Mouse (Mus musculus): ENCODE data around the gene Stat1. TPM values are rescaled to one million over a fixed set of nuclear protein-coding genes. Genes with fewer than 3 reads are reported as not detected.
A peak's percentile ranks its signal among the peaks of the same experiment; 100 is the strongest.

Gene Stat1
- 18.0 and 20.1 TPM in 2 replicates for polyA plus RNA-seq (2014; fragmentation: Nextera tagmentation; extraction: Ambion mirVana)

DNA sequence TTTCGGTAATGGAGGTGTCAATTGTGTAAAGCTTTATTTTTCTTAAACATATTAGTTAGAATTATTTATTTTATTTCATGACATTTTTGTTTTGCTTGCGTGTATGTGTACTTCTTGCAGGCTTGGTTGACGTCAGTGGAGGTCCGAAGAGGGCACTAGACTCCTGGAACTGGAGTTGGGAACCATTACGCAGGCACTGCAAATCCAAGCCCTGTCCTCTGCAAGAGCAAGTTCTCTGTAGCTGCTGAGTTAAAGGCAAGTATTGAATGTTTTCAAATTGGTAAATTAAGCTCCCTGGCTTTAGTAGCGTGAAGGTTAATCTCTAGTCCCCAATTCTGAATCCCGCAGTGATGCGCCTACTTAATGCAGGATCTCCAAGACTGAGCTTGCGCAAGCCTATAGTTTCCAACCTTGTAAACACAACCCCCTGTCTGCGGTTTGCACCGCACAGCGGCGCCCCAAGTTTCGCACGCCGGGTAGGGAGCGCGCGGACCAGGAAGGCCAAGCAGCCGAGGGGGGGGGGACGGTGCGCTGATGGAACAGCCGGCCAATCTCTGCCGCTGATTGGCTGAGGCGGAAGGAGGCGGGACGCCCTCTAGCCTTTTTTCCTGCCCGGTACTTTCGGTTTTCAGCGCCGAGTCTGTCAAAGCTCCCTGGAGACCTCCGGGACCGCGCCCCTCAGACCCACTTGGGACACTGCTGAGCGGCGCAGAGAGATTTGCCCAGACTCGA lies at the start of gene Stat1:
Stat1 (plus strand) TSS at position 581 of the 732 bp plus-strand sequence.
- WGBS = 5% methylated on average over 37 of the region's 37 CpGs
- Histone ChIP-seq H3K27me3 (ENCODE audit: control insufficient read depth, insufficient read depth, low read length) (no peaks in the 10 kb centered on the region), H3K4me3 (ENCODE audit: low read depth, low read length) (peak within 1 kb of the TSS; percentile 81)

GRCm38 (mm10) chr1:52079724-52080367 lies 39.4 kb upstream of the Stat1 start:
- 12% methylated on average over 10 of the region's 10 CpGs for WGBS
- H3K9me3 ChIP-seq (ENCODE audit: control insufficient read depth, low read length) = no peaks in the 10 kb centered on the region
- H3K27ac ChIP-seq (ENCODE audit: low read depth, low read length) = no peak overlapping the region
- no peaks in the 10 kb centered on the region; the same call in 1 of the 2 replicates for H3K27me3 ChIP-seq (ENCODE audit: control insufficient read depth, insufficient read depth, low read length)
- no peaks in the 10 kb centered on the region for H3K36me3 ChIP-seq (ENCODE audit: control insufficient read depth, insufficient read depth, low read length)
- ATAC-seq (ENCODE audit: low FRiP score) (peak; percentile 78), DNase-seq (ENCODE audit: low spot score) (peak; percentile 51)
- H3K4me1 ChIP-seq (replicated peaks; ENCODE audit: control insufficient read depth, insufficient read depth, low read length) = no peaks in the 10 kb centered on the region
- no peak overlapping the region for H3K9ac ChIP-seq (ENCODE audit: low read depth, low read length)
- H3K4me2 ChIP-seq (replicated peaks; ENCODE audit: low read depth, low read length) = no peak overlapping the region
- H3K4me3 ChIP-seq (ENCODE audit: low read depth, low read length) = no peak overlapping the region

More for the DNA sequence above, at the start of gene Stat1:
- Histone ChIP-seq H3K4me1 (replicated peaks; ENCODE audit: control insufficient read depth, insufficient read depth, low read length) (no peaks in the 10 kb centered on the region), H3K36me3 (ENCODE audit: control insufficient read depth, insufficient read depth, low read length) (no peaks in the 10 kb centered on the region), H3K9me3 (ENCODE audit: control insufficient read depth, low read length) (no peaks in the 10 kb centered on the region), H3K9ac (ENCODE audit: low read depth, low read length) (peak within 1 kb of the TSS; percentile 64), H3K27ac (ENCODE audit: low read depth, low read length) (0 out of 2 replicates have a peak within 1 kb of the TSS, but pooled peaks have one; percentile 17), H3K4me2 (replicated peaks; ENCODE audit: low read depth, low read length) (peak within 1 kb of the TSS; percentile 95)
- ATAC-seq (ENCODE audit: low FRiP score) (peak; percentile 95), DNase-seq (ENCODE audit: low spot score) (peak; percentile 94)

GRCm38 (mm10) chr1:52080375-52080774 lies 38.9 kb upstream of the Stat1 start:
- no peak for ATAC-seq (ENCODE audit: low FRiP score)
- no peak overlapping the region for H3K27ac ChIP-seq (ENCODE audit: low read depth, low read length)
- WGBS = 12% methylated on average over 8 of the region's 8 CpGs
- H3K9me3 ChIP-seq (ENCODE audit: control insufficient read depth, low read length) = no peaks in the 10 kb centered on the region
- no peaks in the 10 kb centered on the region for H3K4me1 ChIP-seq (replicated peaks; ENCODE audit: control insufficient read depth, insufficient read depth, low read length)
- no peaks in the 10 kb centered on the region for H3K36me3 ChIP-seq (ENCODE audit: control insufficient read depth, insufficient read depth, low read length)
- H3K9ac ChIP-seq (ENCODE audit: low read depth, low read length) = no peak overlapping the region
- no peak overlapping the region for H3K4me3 ChIP-seq (ENCODE audit: low read depth, low read length)
- H3K4me2 ChIP-seq (replicated peaks; ENCODE audit: low read depth, low read length) = no peak overlapping the region; the same call in 1 of the 2 replicates
- no peaks in the 10 kb centered on the region; the same call in 1 of the 2 replicates for H3K27me3 ChIP-seq (ENCODE audit: control insufficient read depth, insufficient read depth, low read length)
- DNase-seq (ENCODE audit: low spot score) = no peak

DNA sequence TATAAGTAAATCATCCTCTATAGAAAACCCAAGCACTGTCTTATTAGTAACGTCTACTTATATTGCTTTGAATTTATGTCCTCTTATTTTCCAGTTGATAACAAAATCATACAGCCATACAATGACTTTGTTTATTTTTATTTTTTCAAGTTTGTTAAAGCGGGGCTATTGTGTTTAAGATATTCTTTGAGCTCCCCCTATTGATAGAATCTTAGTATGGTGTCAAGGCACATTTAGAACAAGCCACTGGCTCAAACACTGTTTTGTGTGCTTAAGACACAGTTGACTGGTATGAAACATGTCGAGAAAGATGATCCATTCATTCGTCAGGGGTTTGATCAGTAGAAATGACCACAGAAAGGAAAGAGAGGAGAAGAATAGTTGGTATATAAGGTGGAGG lies 33.0 kb upstream of the Stat1 start:
- H3K9ac ChIP-seq (ENCODE audit: low read depth, low read length) = no peak overlapping the region
- DNase-seq (ENCODE audit: low spot score) (no peak), ATAC-seq (ENCODE audit: low FRiP score) (no peak)
- H3K4me1 ChIP-seq (replicated peaks; ENCODE audit: control insufficient read depth, insufficient read depth, low read length) = no peaks in the 10 kb centered on the region
- no peaks in the 10 kb centered on the region for H3K9me3 ChIP-seq (ENCODE audit: control insufficient read depth, low read length)
- H3K27me3 ChIP-seq (ENCODE audit: control insufficient read depth, insufficient read depth, low read length) = no peaks in the 10 kb centered on the region
- WGBS = 51% methylated on average over 4 of the region's 4 CpGs
- no peaks in the 10 kb centered on the region for H3K36me3 ChIP-seq (ENCODE audit: control insufficient read depth, insufficient read depth, low read length)
- H3K4me2 ChIP-seq (replicated peaks; ENCODE audit: low read depth, low read length) = no peak overlapping the region
- no peak overlapping the region for H3K4me3 ChIP-seq (ENCODE audit: low read depth, low read length)
- H3K27ac ChIP-seq (ENCODE audit: low read depth, low read length) = no peak overlapping the region

GRCm38 (mm10) chr1:52087128-52087527 lies 32.1 kb upstream of the Stat1 start:
- H3K4me2 ChIP-seq (replicated peaks; ENCODE audit: low read depth, low read length) = no peak overlapping the region
- H3K27ac ChIP-seq (ENCODE audit: low read depth, low read length) = no peak overlapping the region
- no peak overlapping the region for H3K9ac ChIP-seq (ENCODE audit: low read depth, low read length)
- H3K36me3 ChIP-seq (ENCODE audit: control insufficient read depth, insufficient read depth, low read length) = no peaks in the 10 kb centered on the region
- H3K4me1 ChIP-seq (replicated peaks; ENCODE audit: control insufficient read depth, insufficient read depth, low read length) = no peaks in the 10 kb centered on the region
- no peak for ATAC-seq (ENCODE audit: low FRiP score)
- H3K27me3 ChIP-seq (ENCODE audit: control insufficient read depth, insufficient read depth, low read length) = no peaks in the 10 kb centered on the region
- H3K9me3 ChIP-seq (ENCODE audit: control insufficient read depth, low read length) = no peaks in the 10 kb centered on the region
- 85% methylated on average over 1 of the region's 1 CpGs for WGBS
- H3K4me3 ChIP-seq (ENCODE audit: low read depth, low read length) = no peak overlapping the region
- DNase-seq (ENCODE audit: low spot score) = no peak

DNA sequence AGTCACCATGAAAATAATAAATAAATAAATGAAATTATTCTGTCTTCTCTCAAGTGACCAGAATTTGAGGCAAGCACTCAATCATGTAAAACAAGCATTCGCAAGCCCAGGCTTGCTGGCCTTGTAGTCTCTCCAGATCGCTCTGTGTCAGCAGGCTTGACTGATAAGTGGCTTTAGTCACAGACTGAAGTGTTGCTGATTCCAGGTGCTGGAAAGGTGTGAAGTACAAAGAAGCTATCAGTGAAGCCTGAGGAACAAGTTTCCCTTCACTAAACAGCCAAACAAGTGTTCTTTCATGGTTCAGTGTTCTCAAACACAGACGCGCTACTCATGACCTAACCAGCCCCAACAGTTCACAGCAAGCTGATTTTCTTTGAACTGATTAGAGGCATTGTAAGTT lies 30.6 kb upstream of the Stat1 start:
- Histone ChIP-seq H3K9me3 (ENCODE audit: control insufficient read depth, low read length) (no peaks in the 10 kb centered on the region), H3K9ac (ENCODE audit: low read depth, low read length) (no peak overlapping the region), H3K4me3 (ENCODE audit: low read depth, low read length) (no peak overlapping the region), H3K27ac (ENCODE audit: low read depth, low read length) (no peak overlapping the region), H3K36me3 (ENCODE audit: control insufficient read depth, insufficient read depth, low read length) (no peaks in the 10 kb centered on the region), H3K27me3 (ENCODE audit: control insufficient read depth, insufficient read depth, low read length) (no peaks in the 10 kb centered on the region), H3K4me1 (replicated peaks; ENCODE audit: control insufficient read depth, insufficient read depth, low read length) (no peaks in the 10 kb centered on the region), H3K4me2 (replicated peaks; ENCODE audit: low read depth, low read length) (no peak overlapping the region)
- ATAC-seq (ENCODE audit: low FRiP score) = no peak
- WGBS = 86% methylated on average over 4 of the region's 4 CpGs
- no peak for DNase-seq (ENCODE audit: low spot score)

- no peak overlapping the region for H3K9ac ChIP-seq (ENCODE audit: low read depth, low read length)
- no peaks in the 10 kb centered on the region for H3K27me3 ChIP-seq (ENCODE audit: control insufficient read depth, insufficient read depth, low read length)
- no peaks in the 10 kb centered on the region for H3K9me3 ChIP-seq (ENCODE audit: control insufficient read depth, low read length)
- no peak overlapping the region for H3K4me3 ChIP-seq (ENCODE audit: low read depth, low read length)
- H3K4me1 ChIP-seq (replicated peaks; ENCODE audit: control insufficient read depth, insufficient read depth, low read length) = no peaks in the 10 kb centered on the region
- H3K4me2 ChIP-seq (replicated peaks; ENCODE audit: low read depth, low read length) = no peak overlapping the region
- WGBS = 84% methylated on average over 3 of the region's 3 CpGs
- peak; percentile 65 for DNase-seq (ENCODE audit: low spot score)
- no peak overlapping the region for H3K27ac ChIP-seq (ENCODE audit: low read depth, low read length)
- no peak for ATAC-seq (ENCODE audit: low FRiP score)
- H3K36me3 ChIP-seq (ENCODE audit: control insufficient read depth, insufficient read depth, low read length) = no peaks in the 10 kb centered on the region
Measured at GRCm38 (mm10) chr1:52098618-52099232, 20.5 kb upstream of the Stat1 start.

- H3K36me3 ChIP-seq (ENCODE audit: control insufficient read depth, insufficient read depth, low read length) = no peaks in the 10 kb centered on the region
- DNase-seq (ENCODE audit: low spot score) = no peak
- H3K27ac ChIP-seq (ENCODE audit: low read depth, low read length) = no peak overlapping the region
- H3K27me3 ChIP-seq (ENCODE audit: control insufficient read depth, insufficient read depth, low read length) = no peaks in the 10 kb centered on the region
- no peak overlapping the region for H3K4me3 ChIP-seq (ENCODE audit: low read depth, low read length)
- no peaks in the 10 kb centered on the region for H3K9me3 ChIP-seq (ENCODE audit: control insufficient read depth, low read length)
- H3K4me2 ChIP-seq (replicated peaks; ENCODE audit: low read depth, low read length) = no peak overlapping the region
- 73% methylated on average over 6 of the region's 6 CpGs for WGBS
- H3K9ac ChIP-seq (ENCODE audit: low read depth, low read length) = no peak overlapping the region
- no peaks in the 10 kb centered on the region for H3K4me1 ChIP-seq (replicated peaks; ENCODE audit: control insufficient read depth, insufficient read depth, low read length)
- no peak for ATAC-seq (ENCODE audit: low FRiP score)
Measured at GRCm38 (mm10) chr1:52100496-52100895, 18.7 kb upstream of the Stat1 start.

All from hindbrain, embryonic 11.5 days (tissue).